Mouse (Mus musculus) hindbrain, embryonic 14.5 days (tissue): ENCODE results near the gene Greb1. TPM values are rescaled to one million over a fixed set of nuclear protein-coding genes. Genes with fewer than 3 reads are reported as not detected.
A peak's percentile ranks its signal among the peaks of the same experiment; 100 is the strongest.

Source experiments
- ATAC-seq: fragments of 200-750 bp; cut with Nextera tagmentation; 2 replicates; pipeline ENCODE4 v1.8.0; 2017; ENCODE audit warnings: moderate number of reproducible peaks, mild to moderate bottlenecking, moderate TSS enrichment, moderate library complexity; ENCODE audit not compliant: low FRiP score
- DNase-seq: peaks from one replicate; pipeline ENCODE4 v3.0.0-alpha.2; 2015; ENCODE audit warnings: low spot score
- H3K27ac ChIP-seq: fragments of 300-500 bp; sonication (generic); 2 replicates; pipeline ENCODE4 v1.5.1; 2014; ENCODE audit warnings: mild to moderate bottlenecking, moderate library complexity
- H3K27me3 ChIP-seq: fragments of 300-500 bp; sonication (generic); 2 replicates; pipeline ENCODE4 v1.6.1; 2014; ENCODE audit warnings: mild to moderate bottlenecking, low read length, mixed read lengths; ENCODE audit not compliant: control insufficient read depth, insufficient read depth
- H3K36me3 ChIP-seq: fragments of 300-500 bp; sonication (generic); replicated peaks from 2 replicates; pipeline ENCODE4 v1.6.1; 2014; ENCODE audit not compliant: control insufficient read depth, insufficient read depth
- H3K4me1 ChIP-seq: fragments of 300-500 bp; sonication (generic); replicated peaks from 2 replicates; pipeline ENCODE4 v1.6.1; 2014; ENCODE audit warnings: antibody characterized with exemption, low read length, mixed read lengths; ENCODE audit not compliant: control insufficient read depth, insufficient read depth
- H3K4me2 ChIP-seq: fragments of 300-500 bp; sonication (generic); replicated peaks from 2 replicates; pipeline ENCODE4 v1.6.1; 2014; ENCODE audit warnings: mild to moderate bottlenecking, moderate library complexity
- H3K4me3 ChIP-seq: fragments of 300-500 bp; sonication (generic); replicated peaks from 2 replicates; pipeline ENCODE4 v1.5.1; 2014; ENCODE audit warnings: mild to moderate bottlenecking, low read length
- H3K9ac ChIP-seq: fragments of 300-500 bp; sonication (generic); 2 replicates; pipeline ENCODE4 v1.6.1; 2014
- H3K9me3 ChIP-seq: fragments of 300-500 bp; sonication (generic); 2 replicates; pipeline ENCODE4 v1.6.1; 2016; ENCODE audit warnings: low read length; ENCODE audit not compliant: control insufficient read depth
- WGBS: fragments of 180-500 bp; shearing (Covaris S2); extraction: QIAGEN DNeasy Blood & Tissue Kit; methylation state at CpG from one replicate; pipeline ENCODE4 v1.1.7; 2014; 5-methylcytosine and 5-hydroxymethylcytosine counted together
- polyA plus RNA-seq: library from polyadenylated mRNA; unstranded; fragments of >200 nt; fragmentation: Nextera tagmentation; extraction: Ambion mirVana; gene quantifications from 2 replicates; pipeline ENCODE4 v1.2.1, GENCODE M21; 2014

Greb1 gene
- polyA plus RNA-seq, 1 experiment from 2014 or later, result 0.88 TPM

DNA sequence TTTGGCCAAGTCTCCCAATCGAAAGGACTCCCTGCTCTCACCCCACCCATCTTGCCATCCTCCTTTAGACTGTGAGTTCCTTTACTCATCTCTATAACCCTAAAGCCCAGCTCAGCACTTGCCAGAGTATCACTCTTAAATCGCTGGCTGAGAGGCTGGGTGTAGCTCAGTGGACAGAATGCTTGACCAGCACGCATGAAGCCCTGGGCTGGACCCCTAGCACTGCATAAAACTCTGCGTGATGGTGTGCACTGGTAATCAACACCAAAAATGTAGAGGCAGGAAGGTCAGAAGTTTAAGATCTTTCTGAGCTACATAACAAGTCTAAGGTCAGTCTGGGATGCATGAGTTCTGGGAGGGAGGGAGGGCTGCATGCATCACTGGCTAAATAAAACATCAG is 26.1 kb downstream of the Greb1 start:
- ATAC-seq (no peak), DNase-seq (no peak)
- H3K4me3 ChIP-seq, result no peak overlapping the region
- H3K9ac ChIP-seq, result no peak overlapping the region
- H3K27ac ChIP-seq, result no peak overlapping the region
- H3K4me2 ChIP-seq, result no peak overlapping the region
- no peaks in the 10 kb centered on the region for H3K4me1 ChIP-seq
- H3K27me3 ChIP-seq, result no peaks in the 10 kb centered on the region
- H3K9me3 ChIP-seq, result no peaks in the 10 kb centered on the region
- WGBS, result 96% methylated on average over 4 of the region's 4 CpGs
- H3K36me3 ChIP-seq, result no peaks in the 10 kb centered on the region

- H3K36me3 ChIP-seq, result no peaks in the 10 kb centered on the region
- H3K9me3 ChIP-seq, result no peaks in the 10 kb centered on the region
- no peak for ATAC-seq
- no peak overlapping the region for H3K27ac ChIP-seq
- H3K4me1 ChIP-seq, result no peaks in the 10 kb centered on the region
- no peak overlapping the region for H3K9ac ChIP-seq
- no peak overlapping the region for H3K4me2 ChIP-seq
- WGBS, result 93% methylated on average over 6 of the region's 6 CpGs
- no peak for DNase-seq
- no peak overlapping the region for H3K4me3 ChIP-seq
- H3K27me3 ChIP-seq, result no peaks in the 10 kb centered on the region
Measured at GRCm38 (mm10) chr12:16769601-16770165, 31.0 kb downstream of the Greb1 start.

- DNase-seq, result no peak
- 67% methylated on average over 2 of the region's 2 CpGs for WGBS
- H3K4me2 ChIP-seq, result no peak overlapping the region
Measured at GRCm38 (mm10) chr12:16768711-16769110, 32.0 kb downstream of the Greb1 start.

GRCm38 (mm10) chr12:16768251-16768650 is 32.4 kb downstream of the Greb1 start:
- Histone ChIP-seq H3K9ac (no peak overlapping the region), H3K27me3 (no peaks in the 10 kb centered on the region), H3K27ac (no peak overlapping the region), H3K4me2 (no peak overlapping the region), H3K4me1 (no peaks in the 10 kb centered on the region), H3K4me3 (no peak overlapping the region), H3K36me3 (no peaks in the 10 kb centered on the region), H3K9me3 (no peaks in the 10 kb centered on the region)
- ATAC-seq (no peak), DNase-seq (no peak)
- 61% methylated on average over 3 of the region's 3 CpGs for WGBS

More at GRCm38 (mm10) chr12:16768711-16769110, 32.0 kb downstream of the Greb1 start:
- Histone ChIP-seq H3K9ac (no peak overlapping the region), H3K27ac (no peak overlapping the region), H3K9me3 (no peaks in the 10 kb centered on the region), H3K4me1 (no peaks in the 10 kb centered on the region), H3K4me3 (no peak overlapping the region), H3K36me3 (no peaks in the 10 kb centered on the region), H3K27me3 (no peaks in the 10 kb centered on the region)
- ATAC-seq, result no peak

- H3K4me1 ChIP-seq, result no peaks in the 10 kb centered on the region
- no peak overlapping the region for H3K9ac ChIP-seq
- no peaks in the 10 kb centered on the region for H3K27me3 ChIP-seq
- no peak overlapping the region for H3K4me3 ChIP-seq
- ATAC-seq, result no peak
- DNase-seq, result no peak
- 79% methylated on average over 12 of the region's 12 CpGs for WGBS
- no peaks in the 10 kb centered on the region for H3K36me3 ChIP-seq
- no peak overlapping the region for H3K27ac ChIP-seq
- no peaks in the 10 kb centered on the region for H3K9me3 ChIP-seq
- H3K4me2 ChIP-seq, result no peak overlapping the region
Measured at GRCm38 (mm10) chr12:16764776-16765445, 35.8 kb downstream of the Greb1 start.

DNA sequence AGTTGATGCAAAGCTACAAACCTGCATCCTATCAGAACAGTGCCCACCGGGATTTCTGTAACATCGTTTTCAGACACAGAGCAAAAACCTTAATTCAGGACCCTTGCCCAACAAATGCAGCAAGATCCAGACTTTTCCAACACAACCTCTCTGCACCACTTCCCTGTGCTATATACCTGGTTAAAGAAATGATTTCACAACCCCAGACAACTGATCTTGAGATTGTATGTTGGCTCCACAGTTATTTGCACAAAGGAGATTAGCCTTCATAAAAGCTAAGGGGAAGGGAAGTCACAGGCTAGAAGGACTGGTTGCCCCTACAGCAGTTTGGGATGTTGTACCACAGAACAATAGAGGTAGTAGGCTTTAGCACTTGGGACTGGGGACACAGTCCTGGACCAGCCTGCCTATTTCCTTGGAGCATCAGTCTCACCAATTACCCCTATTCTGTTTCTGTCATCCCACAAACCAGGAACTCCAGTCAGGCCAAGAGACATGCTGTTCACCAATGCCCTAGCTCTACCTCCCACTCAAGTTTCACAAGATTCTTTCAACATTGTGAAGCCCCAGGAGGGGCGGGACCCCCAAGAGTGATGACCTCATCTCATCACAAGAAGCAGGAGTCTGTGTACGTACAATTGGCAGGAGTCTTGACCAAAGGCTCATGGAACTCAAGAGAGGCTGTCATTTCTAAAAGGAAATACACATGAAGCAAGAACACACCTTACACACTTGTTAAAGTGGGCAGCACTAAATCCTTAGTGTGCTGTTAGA is 36.9 kb downstream of the Greb1 start:
- no peak for ATAC-seq
- H3K4me2 ChIP-seq, result no peak overlapping the region
- WGBS, result 86% methylated on average over 4 of the region's 4 CpGs
- no peaks in the 10 kb centered on the region for H3K9me3 ChIP-seq
- no peak overlapping the region for H3K4me3 ChIP-seq
- no peak for DNase-seq
- H3K4me1 ChIP-seq, result no peaks in the 10 kb centered on the region
- no peaks in the 10 kb centered on the region for H3K36me3 ChIP-seq
- no peaks in the 10 kb centered on the region for H3K27me3 ChIP-seq
- no peak overlapping the region for H3K27ac ChIP-seq
- no peak overlapping the region for H3K9ac ChIP-seq

DNA sequence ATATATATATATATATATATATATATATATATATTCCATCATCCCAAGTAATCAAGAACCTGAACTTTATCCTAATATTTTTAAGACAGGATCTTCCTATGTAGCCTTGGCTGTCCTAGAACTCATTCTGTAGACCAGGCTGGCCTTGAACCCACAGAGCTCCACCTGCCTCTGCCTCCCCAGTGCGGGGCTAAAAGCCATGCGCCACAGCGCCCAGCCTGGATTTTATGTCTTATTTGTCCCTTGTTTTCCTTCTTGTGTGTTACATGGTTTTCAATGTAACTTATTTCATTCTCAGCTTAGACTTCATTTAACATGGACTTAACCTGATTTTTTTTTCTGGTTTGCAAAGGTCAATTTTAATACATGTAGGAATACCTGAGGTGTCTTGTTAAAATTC is 39.2 kb downstream of the Greb1 start:
- DNase-seq (no peak), ATAC-seq (no peak)
- H3K4me2 ChIP-seq, result no peak overlapping the region
- H3K9ac ChIP-seq, result no peak overlapping the region
- H3K4me1 ChIP-seq, result no peaks in the 10 kb centered on the region
- H3K9me3 ChIP-seq, result no peaks in the 10 kb centered on the region
- no peak overlapping the region for H3K27ac ChIP-seq
- H3K27me3 ChIP-seq, result no peaks in the 10 kb centered on the region
- H3K4me3 ChIP-seq, result no peak overlapping the region
- no peaks in the 10 kb centered on the region for H3K36me3 ChIP-seq
- WGBS, result 98% methylated on average over 3 of the region's 3 CpGs

DNA sequence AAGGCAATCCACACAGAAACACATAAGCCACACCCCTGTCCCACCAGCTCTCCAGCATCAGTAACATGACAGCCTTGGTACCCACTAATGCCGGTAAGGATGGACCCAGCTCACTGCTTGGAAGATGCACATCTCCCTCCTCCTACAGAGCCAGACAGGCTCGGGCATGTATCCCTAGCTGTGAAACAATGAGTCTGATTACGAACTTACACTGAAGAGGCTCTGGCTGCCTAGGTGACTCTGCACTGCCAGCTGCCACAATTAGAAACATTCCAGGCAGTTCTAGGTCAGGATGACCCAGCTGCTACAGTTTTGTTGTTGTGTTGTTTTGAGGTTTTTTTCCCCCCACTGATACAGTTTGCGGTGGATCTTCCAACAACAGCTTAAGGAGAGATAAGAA is 40.4 kb downstream of the Greb1 start:
- DNase-seq (no peak), ATAC-seq (no peak)
- no peaks in the 10 kb centered on the region for H3K27me3 ChIP-seq
- no peak overlapping the region for H3K9ac ChIP-seq
- no peaks in the 10 kb centered on the region for H3K9me3 ChIP-seq
- no peak overlapping the region for H3K4me3 ChIP-seq
- no peaks in the 10 kb centered on the region for H3K36me3 ChIP-seq
- no peaks in the 10 kb centered on the region for H3K4me1 ChIP-seq
- no peak overlapping the region for H3K4me2 ChIP-seq
- WGBS, result 72% methylated on average over 4 of the region's 4 CpGs
- no peak overlapping the region for H3K27ac ChIP-seq

GRCm38 (mm10) chr12:16754311-16754710 is 46.4 kb downstream of the Greb1 start:
- Histone ChIP-seq H3K4me1 (peaks cover 6% of the 10 kb centered on the region; the same call in 1 of the 2 replicates), H3K27ac (no peak overlapping the region), H3K27me3 (no peaks in the 10 kb centered on the region), H3K36me3 (no peaks in the 10 kb centered on the region), H3K9ac (no peak overlapping the region), H3K4me3 (no peak overlapping the region), H3K4me2 (no peak overlapping the region), H3K9me3 (no peaks in the 10 kb centered on the region)
- peak; percentile 77 for DNase-seq
- no peak for ATAC-seq
- WGBS, result 3% methylated on average over 2 of the region's 2 CpGs
